8 mouse cellular contexts compared by ENCODE assay signal in genomic region chr6:83078324-83078858, GRCm38 (mm10). TPM values are rescaled to one million over a fixed set of nuclear protein-coding genes. Genes with fewer than 3 reads are reported as not detected.
DNase-seq lines count a peak whose midpoint lies in the region; ATAC-seq and TF ChIP-seq lines count a peak whose summit lies in the region.

No protein-coding gene starts in this region.

- peak overlapping the region; percentile 60 for H3K4me3 ChIP-seq in cortical plate, adult 2 months (ENCODE audit: insufficient read depth, low read length)

- 0 out of 2 replicates have a peak, but pooled peaks cover 3% of the 10 kb centered on the region for H3K4me1 ChIP-seq in cortical plate, adult 2 months (ENCODE audit: control insufficient read depth, insufficient read depth, low read length)

- peak overlapping the region; percentile 75 for H3K27ac ChIP-seq in cortical plate, adult 2 months (ENCODE audit: insufficient read depth, low read length)

- ATAC-seq in activated CD4-positive, CD25-positive, alpha-beta regulatory T cell, adult 4 months: peak; percentile 33
- peak; percentile 92 for ATAC-seq in megakaryocyte progenitor cell, adult 5-6 weeks (replicated peaks; ENCODE audit: poor library complexity)

- TF ChIP-seq CTCF in cortical plate, adult 2 months (IDR thresholded peaks at IDR 0.05; ENCODE audit: extremely low read depth, insufficient read depth, low read length): 0 out of 2 replicates have a peak, but pooled peaks have one; percentile 22

- TF ChIP-seq POLR2A in cortical plate, adult 2 months (IDR thresholded peaks at IDR 0.05; ENCODE audit: extremely low read depth, insufficient read depth, low read length): peak; percentile 54

- peak; percentile 100 for DNase-seq in gastrocnemius, postnatal 10 days
- DNase-seq in induced T-regulatory cell, adult 2 months (ENCODE audit: low read depth): peak; percentile 100
- peak; percentile 93 to 99 for DNase-seq in left cerebral cortex, adult 9 months (ENCODE audit: low spot score in 2 of 2)
- DNase-seq in right cerebral cortex, postnatal 14 days: peak; percentile 100
- DNase-seq in urinary bladder, postnatal 36 days (ENCODE audit: low spot score in 2 of 2): peak; percentile 99

RNA-seq across cellular contexts. Expression of gene Pcgf1, which starts 0.7 kb away (rescaled TPM):
- polyA plus RNA-seq in activated CD4-positive, CD25-positive, alpha-beta regulatory T cell, adult 4 months (2017; shearing (Covaris generic)): 10 to 100 TPM; 31.2 to 35.9 TPM
- 40.2 and 41.9 TPM in 2 replicates for polyA plus RNA-seq in cortical plate, adult 2 months (2012; rRNA removed)
- total RNA-seq in gastrocnemius, postnatal 10 days (2021): 1 to 10 TPM; 5.5 to 8.5 TPM
- 26.5 and 27.2 TPM in 2 replicates for total RNA-seq in megakaryocyte progenitor cell, adult 5-6 weeks (2015)
- total RNA-seq in megakaryocyte progenitor cell, adult 5-6 weeks (2017): 15.3 and 20.4 TPM in 2 replicates

RNA-seq across cellular contexts. Expression of gene Lbx2, which starts 7.8 kb away (rescaled TPM):
- polyA plus RNA-seq in activated CD4-positive, CD25-positive, alpha-beta regulatory T cell, adult 4 months (2017; shearing (Covaris generic)): not detected
- 0.40 and 0.42 TPM in 2 replicates for polyA plus RNA-seq in cortical plate, adult 2 months (2012; rRNA removed)
- 1 to 10 TPM in 1 of 2 experiments, under 1 TPM in 1; 0.33 to 1.3 TPM for total RNA-seq in gastrocnemius, postnatal 10 days (2021)
- not detected in 2 replicates for total RNA-seq in megakaryocyte progenitor cell, adult 5-6 weeks (2015)
- not detected in 2 replicates for total RNA-seq in megakaryocyte progenitor cell, adult 5-6 weeks (2017)

RNA-seq across cellular contexts. Expression of gene Tlx2, which starts 8.3 kb away (rescaled TPM):
- not detected for polyA plus RNA-seq in activated CD4-positive, CD25-positive, alpha-beta regulatory T cell, adult 4 months (2017; shearing (Covaris generic))
- polyA plus RNA-seq in cortical plate, adult 2 months (2012; rRNA removed): not detected in 2 replicates
- total RNA-seq in gastrocnemius, postnatal 10 days (2021): not detected
- not detected in 2 replicates for total RNA-seq in megakaryocyte progenitor cell, adult 5-6 weeks (2015)
- total RNA-seq in megakaryocyte progenitor cell, adult 5-6 weeks (2017): not detected in 2 replicates

RNA-seq across cellular contexts. Expression of gene Dqx1, which starts 20.7 kb away (rescaled TPM):
- polyA plus RNA-seq in activated CD4-positive, CD25-positive, alpha-beta regulatory T cell, adult 4 months (2017; shearing (Covaris generic)): 1 to 10 TPM; 1.5 to 1.6 TPM
- 0.52 and 0.68 TPM in 2 replicates for polyA plus RNA-seq in cortical plate, adult 2 months (2012; rRNA removed)
- under 1 TPM; 0.42 to 0.65 TPM for total RNA-seq in gastrocnemius, postnatal 10 days (2021)
- total RNA-seq in megakaryocyte progenitor cell, adult 5-6 weeks (2015): 1.2 and 1.7 TPM in 2 replicates
- 0.75 and 1.0 TPM in 2 replicates for total RNA-seq in megakaryocyte progenitor cell, adult 5-6 weeks (2017)

RNA-seq across cellular contexts. Expression of gene Ccdc142, which starts 23.0 kb away (rescaled TPM):
- polyA plus RNA-seq in activated CD4-positive, CD25-positive, alpha-beta regulatory T cell, adult 4 months (2017; shearing (Covaris generic)): not detected
- 8.1 and 9.7 TPM in 2 replicates for polyA plus RNA-seq in cortical plate, adult 2 months (2012; rRNA removed)
- 1 to 10 TPM in 1 of 2 experiments, under 1 TPM in 1; 0.19 to 1.2 TPM for total RNA-seq in gastrocnemius, postnatal 10 days (2021)
- 0.20 and 0.79 TPM in 2 replicates for total RNA-seq in megakaryocyte progenitor cell, adult 5-6 weeks (2015)
- total RNA-seq in megakaryocyte progenitor cell, adult 5-6 weeks (2017): 0.58 and 1.6 TPM in 2 replicates

Comparison
In these comparisons a context has a peak if more than half of its experiments do, and no peak if none do; other contexts are left out.
1. Peak in every context shown above with its lines: DNase-seq, ATAC-seq, H3K4me3 ChIP-seq and H3K27ac ChIP-seq.